Mouse (Mus musculus) layer of hippocampus, postnatal 10 days (tissue): ENCODE measurements around the gene Mfsd4b1. TPM values are rescaled to one million over a fixed set of nuclear protein-coding genes. Genes with fewer than 3 reads are reported as not detected.
"Not testable (repeated sequence)": the region's sequence is repeated elsewhere in the genome, so short reads cannot be mapped to it uniquely, and the experiment has no call there.

Experiments used
- DNase-seq, 2 experiments: peaks; one replicate each; pipeline ENCODE4 v3.0.0; 2021; ENCODE audit warnings: low spot score in 2 of 2
- total RNA-seq, 2 experiments: library from RNA; stranded (reverse); gene quantifications; 2 replicates each; pipeline ENCODE4 v1.2.3; 2021

Mfsd4b1 gene
- total RNA-seq, 2 experiments from 2014 or later, result 0.29 to 1.2 TPM

- no peak for DNase-seq
These were observed 9.9 kb upstream of the Mfsd4b1 start for GRCm38 (mm10) chr10:40034956-40035355.

- no peak for DNase-seq
These were observed 7.8 kb upstream of the Mfsd4b1 start for GRCm38 (mm10) chr10:40032897-40033296.

DNA sequence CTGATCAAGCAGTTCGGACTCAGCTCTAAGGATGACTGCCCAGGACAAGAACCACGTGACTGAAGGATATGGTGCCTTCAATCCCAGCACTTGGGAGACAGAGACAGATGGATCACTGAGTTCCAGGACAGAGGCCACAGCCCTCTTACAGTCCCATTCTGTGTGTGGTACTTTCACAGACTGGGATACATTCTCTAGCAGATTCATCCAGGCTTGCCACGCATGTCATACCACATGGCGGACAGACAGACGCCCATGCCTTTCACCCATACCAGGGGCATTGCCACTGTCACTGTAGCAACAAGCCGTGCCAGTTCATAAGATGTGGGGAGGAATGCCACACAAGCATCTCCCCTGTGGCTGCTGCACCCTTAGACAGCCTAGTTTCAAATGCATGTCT lies 5.6 kb upstream of the Mfsd4b1 start:
- no peak for DNase-seq

GRCm38 (mm10) chr10:40029610-40030009 lies 4.5 kb upstream of the Mfsd4b1 start:
- DNase-seq, result no peak

DNA sequence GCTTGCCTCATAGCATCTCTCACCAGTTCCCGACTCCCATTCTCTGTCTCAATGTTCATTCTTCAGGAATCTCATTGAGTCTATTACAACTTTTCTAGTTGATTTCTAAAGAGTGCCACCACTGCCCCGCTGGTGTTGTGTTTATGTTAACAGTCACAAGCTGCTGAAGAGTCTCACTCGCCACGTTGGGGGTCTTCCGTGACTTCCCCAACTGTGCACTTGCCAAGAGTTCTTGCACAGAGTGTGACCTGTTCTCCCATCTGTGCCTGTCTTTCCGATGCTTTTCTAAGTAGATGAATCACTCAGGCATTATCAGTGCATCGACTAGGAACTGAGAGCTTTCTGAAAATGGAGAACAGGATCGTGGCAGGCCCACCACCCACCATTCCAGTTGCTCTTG lies 3.0 kb upstream of the Mfsd4b1 start:
- DNase-seq, result no peak

GRCm38 (mm10) chr10:40026546-40026945 lies 1.5 kb upstream of the Mfsd4b1 start:
- DNase-seq, result no peak

- DNase-seq, result no peak
These were observed 492 bp upstream of the Mfsd4b1 start for GRCm38 (mm10) chr10:40025560-40025959.

DNA sequence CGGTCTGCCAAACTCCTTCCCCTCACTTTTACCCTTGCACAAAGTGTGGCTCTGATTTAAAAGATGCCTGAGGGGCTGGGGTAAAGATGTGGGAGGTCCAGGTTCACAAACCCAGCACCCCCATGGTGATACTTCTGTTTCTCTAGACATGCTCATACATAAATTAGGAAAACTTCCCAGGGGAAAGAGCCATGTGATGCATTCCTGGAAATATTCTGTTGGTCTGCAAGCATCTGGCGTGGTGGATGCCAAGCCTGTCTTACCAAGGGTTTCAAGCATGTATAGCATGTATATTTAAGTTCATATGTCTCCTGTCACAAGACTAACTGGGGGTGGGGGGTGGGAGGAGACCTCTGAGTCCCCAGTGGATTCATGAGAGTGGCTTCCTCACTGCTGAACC lies 4.7 kb downstream of the Mfsd4b1 start:
- DNase-seq, result no peak

- DNase-seq, result no peak
These were observed 5.6 kb downstream of the Mfsd4b1 start for GRCm38 (mm10) chr10:40019492-40019891.

DNA sequence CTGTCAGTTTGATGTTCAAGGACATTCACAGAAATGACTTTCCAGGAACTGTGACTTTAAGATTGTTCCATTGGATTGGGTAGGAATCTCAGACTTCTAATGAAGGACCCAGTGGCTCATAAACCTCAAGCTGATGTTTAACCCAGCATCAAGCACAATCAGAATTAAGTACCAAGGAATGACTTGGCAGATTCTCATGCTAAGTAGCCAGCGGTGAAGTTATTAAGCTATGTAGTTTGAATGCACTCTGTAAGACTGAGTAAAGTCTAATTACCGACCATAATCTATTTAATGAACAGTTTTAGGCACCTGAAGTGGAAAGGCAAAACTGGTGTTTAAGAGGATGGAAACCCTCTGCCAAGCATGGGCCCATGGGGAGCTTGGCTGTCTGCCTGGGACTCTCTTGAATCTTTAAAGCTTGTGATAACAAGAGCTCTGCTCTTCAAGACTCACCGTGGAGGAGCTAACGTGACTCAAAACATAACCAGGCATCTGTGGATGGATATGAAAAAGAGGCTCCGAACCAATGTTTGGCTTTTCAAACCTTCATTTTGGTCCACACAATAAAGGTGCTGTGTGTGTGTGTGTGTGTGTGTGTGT lies 6.7 kb downstream of the Mfsd4b1 start:
- no peak for DNase-seq

- no peak for DNase-seq
These were observed 15.5 kb downstream of the Mfsd4b1 start for GRCm38 (mm10) chr10:40009591-40009990.

DNA sequence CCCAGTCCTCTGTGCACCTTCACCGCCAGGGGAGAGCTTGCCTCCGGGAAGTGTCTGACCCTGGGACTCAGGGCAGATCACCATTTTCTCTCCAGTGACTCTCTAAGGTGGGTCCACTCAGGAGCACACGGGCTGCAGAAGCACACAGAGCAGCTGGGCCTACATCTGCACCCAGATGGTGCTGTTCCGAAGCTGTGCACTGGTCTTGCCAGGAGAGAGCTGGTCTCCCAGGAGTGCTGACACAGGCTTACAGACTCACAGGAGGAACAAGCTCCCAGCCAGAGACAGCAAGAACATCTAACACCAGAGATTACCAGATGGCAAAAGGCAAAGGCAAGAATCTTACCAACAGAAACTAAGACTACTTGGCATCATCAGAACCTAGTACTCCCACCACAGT lies 16.2 kb downstream of the Mfsd4b1 start:
- not testable (repeated sequence) for DNase-seq

DNA sequence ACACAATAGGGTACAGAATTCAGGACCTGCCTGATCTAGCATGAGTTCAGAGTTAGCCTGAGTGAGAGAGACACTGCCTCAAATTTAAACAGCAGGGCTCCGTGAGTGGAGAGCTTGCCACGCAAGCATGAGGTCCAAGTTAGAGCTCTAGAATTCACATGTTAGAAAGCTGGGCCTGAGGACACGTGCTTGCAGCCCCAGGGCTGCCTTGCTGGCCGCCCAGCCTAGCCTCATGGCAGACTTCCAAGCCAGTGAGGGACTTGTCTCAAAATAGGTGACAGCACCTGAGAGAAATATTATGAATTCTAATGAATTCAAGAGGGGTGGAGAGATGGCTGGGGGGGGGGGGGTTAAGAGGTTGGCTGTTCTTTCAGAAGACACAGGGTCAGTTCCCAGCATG lies 17.1 kb downstream of the Mfsd4b1 start:
- no peak for DNase-seq

DNA sequence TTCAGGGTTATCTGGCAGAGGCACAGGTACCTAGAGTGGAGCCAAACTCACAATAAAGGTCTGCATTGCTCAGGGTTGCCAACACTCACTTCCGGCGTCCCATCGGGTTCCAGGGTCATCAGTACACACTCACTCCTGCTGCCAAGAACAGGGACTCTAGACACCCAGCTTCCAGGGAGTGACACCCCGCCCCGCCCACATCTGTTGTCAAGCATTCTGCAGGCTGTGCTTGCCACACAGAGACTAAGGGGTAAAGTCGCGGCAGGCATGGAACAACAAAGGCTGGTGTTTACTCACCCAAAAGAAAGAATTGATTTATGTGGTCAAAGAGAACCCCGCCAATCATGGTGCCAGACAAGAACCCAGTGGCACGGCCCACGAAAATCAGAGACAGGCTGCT lies 18.1 kb downstream of the Mfsd4b1 start:
- DNase-seq, result no peak

DNA sequence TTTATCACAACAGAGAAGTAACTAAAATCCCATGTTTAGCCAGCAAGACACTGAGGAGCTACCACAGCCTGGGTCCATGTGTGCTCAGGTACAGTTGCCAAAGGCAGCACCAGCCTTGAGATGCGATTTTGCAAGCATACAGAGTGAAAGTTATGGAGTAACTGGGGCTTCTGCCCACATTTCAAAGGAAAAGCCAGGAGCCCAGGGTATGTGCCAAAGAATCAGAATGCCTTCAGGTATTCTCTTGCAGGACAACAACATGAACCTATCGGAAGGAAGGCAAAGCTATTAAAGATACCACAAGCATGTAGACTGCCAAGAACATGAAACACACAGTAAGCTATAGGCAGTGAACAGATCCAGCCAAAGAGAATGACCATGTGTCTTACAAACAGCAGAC lies 24.3 kb downstream of the Mfsd4b1 start:
- no peak for DNase-seq

GRCm38 (mm10) chr10:39991155-39991554 lies 33.9 kb downstream of the Mfsd4b1 start:
- no peak for DNase-seq

- DNase-seq, result no peak
These were observed 38.6 kb downstream of the Mfsd4b1 start, which contains the start of gene Mfsd4b5 for GRCm38 (mm10) chr10:39986466-39986865. TSS of gene Mfsd4b5 (minus strand) at chr10:39986646.

DNA sequence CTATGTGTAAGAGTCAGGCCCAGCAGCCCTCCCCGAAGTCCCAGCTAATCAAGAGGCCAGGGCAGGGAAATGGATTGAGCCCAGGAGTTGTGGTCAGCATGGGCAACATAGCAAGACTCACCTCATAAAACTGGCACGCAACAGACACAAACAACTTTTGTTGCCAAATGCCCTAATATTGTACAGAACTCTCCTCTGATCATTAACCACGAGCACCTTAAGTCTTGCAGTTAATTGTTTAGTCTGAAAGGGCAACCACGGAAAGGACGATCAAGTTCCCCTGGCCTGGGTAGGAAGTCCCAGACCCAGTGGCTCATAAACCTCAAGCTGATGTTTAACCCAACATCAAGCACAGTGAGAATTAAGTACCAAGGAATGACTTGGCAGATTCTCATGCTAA lies 42.5 kb downstream of the Mfsd4b1 start:
- no peak for DNase-seq

DNA sequence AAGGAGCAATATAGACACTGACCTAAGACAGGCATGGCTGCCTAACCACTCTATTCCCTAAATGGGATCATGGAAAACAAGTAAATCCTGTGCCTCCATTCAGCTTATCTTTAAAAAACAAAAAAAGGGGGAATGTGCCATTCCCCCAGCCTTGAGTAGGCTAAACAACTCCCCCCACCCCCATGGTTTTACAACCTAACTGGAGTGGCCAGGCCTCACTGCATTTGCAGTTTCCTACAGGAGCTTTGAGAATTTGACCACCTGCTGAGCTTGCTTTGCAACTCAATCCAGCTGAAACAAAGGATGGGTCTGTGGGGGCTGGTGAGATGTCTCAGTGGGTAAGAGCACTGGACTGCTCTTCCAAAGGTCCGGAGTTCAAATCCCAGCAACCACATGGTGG lies 46.8 kb downstream of the Mfsd4b1 start:
- DNase-seq, result no peak

GRCm38 (mm10) chr10:39977346-39977745 lies 47.7 kb downstream of the Mfsd4b1 start:
- DNase-seq, result no peak

DNA sequence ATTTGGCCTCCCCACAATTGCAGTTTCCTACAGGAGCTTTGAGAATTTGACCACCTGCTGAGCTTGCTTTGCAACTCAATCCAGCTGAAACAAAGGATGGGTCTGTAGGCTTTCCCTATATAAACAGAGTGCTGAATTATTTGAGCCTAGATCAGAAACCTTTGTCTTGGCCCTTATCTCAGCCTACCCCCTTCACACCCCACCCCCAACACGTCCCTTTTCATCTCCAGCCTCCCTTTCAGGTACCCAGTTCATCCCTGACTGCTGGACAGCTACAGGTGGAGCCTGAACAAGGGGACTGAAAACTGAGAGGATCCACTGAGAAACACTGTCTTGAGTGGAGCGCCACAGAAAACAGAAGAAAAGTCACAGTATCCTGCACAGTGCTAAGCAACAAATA lies 49.3 kb downstream of the Mfsd4b1 start:
- no peak for DNase-seq

DNA sequence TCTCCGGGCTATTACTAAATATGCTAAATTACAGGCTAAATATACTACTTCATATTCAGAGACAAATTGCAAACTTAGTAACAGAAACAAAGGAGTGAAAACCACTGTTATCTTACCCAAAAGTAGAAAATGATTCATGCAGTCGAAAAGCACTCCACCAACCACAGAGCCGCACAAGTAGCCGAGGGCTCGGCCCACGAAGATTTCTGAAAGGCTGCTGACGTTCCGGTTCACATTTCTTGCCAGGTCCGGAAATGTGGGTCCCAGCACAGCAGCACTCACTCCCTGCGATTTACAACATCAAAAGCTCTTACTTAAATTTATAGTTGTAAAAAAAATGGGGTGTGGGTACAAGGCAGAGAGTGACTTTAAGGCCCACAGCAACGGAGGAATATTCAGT lies 50.1 kb downstream of the Mfsd4b1 start:
- DNase-seq, result no peak

DNA sequence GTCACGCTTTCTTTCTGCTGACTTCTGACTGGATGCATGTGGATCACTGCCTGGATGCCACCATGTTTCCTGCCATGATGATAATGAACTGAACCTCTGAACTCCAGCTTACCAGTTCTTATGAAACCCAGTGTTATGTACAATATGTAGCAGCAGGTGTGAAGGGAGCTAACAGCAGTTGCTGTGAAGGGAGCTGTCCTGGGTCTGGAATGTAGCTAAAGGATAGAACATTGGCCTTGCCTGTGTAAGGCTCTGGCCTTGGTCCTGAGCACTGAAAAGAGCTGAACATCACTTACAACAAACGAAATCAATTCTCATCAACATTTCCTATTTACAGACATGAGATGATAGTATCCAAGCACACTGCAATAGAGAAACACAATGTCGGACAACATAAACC lies 57.6 kb downstream of the Mfsd4b1 start:
- DNase-seq, result no peak

DNA sequence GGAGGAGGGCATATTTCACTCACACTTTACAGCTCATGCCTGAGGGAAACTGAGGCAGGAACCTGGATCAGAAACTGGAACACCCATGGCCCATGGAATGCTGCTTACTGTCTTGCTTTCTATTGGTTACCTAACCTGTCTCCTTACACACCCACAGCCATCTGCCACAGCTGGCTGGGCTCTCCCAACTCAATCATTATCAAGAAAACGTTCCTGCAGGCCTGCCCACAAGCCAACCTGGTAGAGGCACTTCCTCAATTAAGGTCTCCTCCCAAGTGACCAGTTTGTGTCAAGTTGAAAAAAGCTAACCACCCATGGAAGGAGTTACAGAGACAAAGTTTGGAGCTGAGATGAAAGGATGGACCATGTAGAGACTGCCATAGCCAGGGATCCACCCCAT lies 63.2 kb downstream of the Mfsd4b1 start:
- DNase-seq, result no peak
